Mouse (Mus musculus) embryo, embryonic 9.5 days (tissue): ENCODE measurements at regions not wholly inside any gene's neighbourhood (a gene's known extent, or its start where the extent isn't known, plus 50 kb on each side); places are given as distances from the start of the nearest gene placed in this dataset.
"Not testable (repeated sequence)": the region's sequence is repeated elsewhere in the genome, so short reads cannot be mapped to it uniquely, and the experiment has no call there.

Experiments used
- DNase-seq: peaks from one replicate; pipeline ENCODE4 v3.0.0-alpha.2; 2017; ENCODE audit errors: extremely low spot score

DNA sequence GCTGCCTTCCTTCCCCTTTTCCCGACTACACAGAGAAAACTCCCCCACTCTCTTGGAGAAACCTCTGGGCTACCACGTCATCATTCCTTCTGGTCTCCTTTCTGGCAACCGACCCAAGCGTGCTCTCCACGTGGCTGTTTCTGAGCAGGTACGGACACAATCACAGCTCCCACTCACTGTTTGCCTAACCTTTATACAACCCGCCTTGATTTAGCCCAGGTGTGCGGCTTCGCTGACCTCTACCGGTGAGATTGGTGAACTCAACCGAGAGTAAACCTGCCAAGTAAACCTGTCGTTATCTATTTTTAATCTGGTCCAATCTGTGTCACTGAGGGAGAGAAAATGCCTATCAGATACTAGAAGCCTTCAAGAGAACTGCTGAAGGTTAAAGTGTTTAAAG, 142.7 kb upstream of the Gnai1 start:
- DNase-seq = peak; percentile 7

DNA sequence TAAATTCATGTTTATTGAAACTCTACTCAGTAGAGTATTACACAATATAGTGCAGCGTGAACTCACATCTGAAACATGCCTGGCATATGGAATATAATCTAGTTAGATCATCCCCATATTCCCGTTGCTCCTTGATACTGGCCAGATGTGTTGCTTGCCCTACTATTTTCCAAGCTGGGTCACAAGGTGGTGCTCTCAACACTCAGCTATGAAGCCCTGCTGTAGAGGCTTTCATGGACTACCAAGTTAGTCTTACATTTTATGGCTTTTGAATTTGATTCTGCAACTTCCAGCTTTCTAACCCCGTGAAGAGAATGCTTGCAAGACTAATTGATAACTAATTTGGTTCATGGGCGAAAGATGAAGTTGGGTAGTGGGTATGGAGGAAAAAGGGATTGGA, 134.2 kb upstream of the Gnai1 start:
- no peak for DNase-seq

DNA sequence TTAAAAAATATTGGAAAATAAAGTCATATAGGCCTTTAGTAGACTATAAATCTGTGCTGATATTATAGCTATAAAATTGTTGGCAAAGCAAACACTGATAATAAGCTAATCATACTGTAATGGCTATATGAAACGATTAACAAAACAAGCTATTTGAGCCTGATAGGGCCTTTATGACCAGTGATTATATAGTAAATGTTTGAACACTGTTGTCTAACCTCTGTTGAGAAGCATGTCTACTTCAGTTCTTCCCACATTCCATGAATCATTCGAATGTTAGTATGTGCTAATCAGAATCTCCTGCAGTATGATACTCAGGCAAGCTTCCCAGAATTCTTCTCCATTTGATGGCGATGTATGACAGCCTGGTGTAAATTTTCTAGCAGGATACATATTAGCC, 129.6 kb upstream of the Gnai1 start:
- DNase-seq = no peak

DNA sequence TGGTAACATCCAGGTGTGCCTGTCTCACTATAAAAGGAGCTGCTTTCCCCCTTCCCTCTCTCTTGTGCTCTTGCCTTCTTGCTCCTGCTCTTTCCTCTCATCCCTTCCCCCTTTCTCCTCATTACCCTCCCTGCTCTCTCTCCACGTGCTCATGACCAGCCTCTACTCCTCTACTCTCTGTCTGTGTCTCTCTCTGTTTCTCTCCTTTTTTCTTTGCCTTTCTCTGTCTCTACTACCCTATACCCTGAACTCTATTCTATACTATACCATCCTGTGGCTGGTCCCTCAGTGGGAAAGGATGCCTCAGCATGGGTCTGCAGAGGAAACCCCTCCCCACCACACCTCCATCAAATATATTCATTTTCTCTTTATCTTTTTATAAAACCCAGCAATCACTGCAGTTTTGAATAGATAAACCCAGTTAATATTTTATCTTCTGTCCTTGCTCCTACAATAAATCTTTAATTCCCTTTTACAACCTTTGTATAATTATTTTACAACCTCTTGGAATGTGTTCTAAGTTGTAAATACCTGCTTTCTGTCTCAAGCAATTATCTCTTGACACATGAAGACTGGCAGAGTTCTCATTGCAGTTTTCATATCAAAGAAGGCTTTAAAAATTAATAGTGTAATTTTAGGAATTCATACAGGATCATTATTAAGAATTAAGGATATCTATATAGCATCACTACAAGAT, 127.1 kb upstream of the Gnai1 start:
- no peak for DNase-seq

DNA sequence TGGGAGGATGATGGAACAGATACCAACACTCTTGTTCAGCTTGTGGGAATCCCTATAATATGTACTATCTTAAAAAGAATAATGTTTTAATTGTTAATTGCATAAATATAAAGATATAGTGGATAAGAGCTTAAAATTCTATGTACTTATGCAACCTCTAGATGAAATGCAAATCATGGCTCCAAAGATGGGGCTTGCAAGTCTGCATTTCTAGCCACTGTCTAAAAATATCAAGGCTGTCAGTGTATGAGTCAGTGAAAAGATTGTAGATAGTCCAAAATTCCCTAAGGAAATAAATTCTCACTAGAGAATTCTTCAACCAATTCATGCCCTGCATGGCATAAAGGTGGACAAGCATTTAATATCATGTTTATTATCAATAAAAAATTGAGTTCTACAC, 124.2 kb upstream of the Gnai1 start:
- no peak for DNase-seq

DNA sequence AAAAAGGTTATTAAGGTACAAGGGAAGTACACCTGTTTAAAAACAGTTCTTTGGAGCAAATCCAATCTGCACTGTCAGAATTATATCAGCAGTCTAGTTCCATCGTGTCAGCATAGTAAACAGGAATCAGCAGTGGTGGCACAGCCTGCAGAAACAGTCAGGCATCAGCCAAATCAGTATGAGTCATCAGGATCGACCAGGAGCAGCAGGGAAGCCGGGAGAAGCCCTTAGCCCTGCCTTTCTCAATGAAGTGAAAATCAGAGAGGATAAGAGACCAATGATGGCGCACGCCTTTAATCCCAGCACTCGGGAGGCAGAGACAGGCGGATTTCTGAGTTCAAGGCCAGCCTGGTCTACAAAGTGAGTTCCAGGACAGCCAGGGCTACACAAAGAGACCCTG, 118.3 kb upstream of the Gnai1 start:
- no peak for DNase-seq

DNA sequence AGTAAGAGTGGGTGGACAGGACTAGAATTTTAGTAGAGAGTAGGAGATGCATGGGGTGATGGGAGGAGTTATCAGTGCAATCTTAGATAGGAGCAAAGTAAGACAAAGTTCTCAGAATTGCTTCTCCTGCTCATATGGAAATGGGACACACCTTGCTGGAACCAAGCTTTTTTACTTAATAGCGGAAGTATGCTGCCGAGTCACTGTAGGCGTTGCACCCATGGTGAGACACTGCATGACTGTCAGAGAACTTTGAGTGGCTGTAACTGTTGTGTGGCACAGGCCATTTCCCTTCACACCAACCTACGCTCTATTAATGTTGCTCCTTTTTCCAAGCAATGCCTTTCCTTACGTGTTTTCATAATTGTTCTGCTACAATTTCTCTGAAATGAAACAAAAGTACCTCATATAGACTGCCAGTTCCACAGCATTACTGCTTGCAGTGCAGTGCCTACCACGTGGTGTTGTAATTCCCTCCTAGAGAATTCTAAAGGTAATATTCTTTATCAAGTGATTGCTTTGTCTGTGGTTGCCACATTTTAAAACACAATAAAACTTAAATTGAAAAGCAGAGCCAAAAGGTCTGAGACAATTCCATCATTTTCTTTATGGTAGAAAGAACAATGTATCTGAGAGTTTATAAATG, 117.3 kb upstream of the Gnai1 start:
- no peak for DNase-seq

DNA sequence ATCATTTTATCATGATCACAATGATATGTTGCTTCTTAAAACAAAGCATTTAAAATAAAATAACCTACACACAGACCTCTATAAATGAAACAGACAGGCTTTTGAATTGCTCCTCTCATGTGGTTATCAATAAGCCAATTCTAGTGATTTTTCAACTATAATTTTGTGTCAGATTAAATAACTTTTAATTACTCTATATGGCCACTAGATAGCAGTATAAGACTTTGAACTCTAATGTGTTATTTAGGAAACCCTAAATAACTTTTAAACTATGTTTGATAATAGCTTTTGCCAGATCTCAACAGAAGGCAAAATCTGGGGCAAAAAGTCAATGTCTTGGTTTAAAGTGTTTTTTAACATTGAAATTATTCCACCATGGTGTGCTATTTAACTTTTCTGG, 112.0 kb upstream of the Gnai1 start:
- no peak for DNase-seq

DNA sequence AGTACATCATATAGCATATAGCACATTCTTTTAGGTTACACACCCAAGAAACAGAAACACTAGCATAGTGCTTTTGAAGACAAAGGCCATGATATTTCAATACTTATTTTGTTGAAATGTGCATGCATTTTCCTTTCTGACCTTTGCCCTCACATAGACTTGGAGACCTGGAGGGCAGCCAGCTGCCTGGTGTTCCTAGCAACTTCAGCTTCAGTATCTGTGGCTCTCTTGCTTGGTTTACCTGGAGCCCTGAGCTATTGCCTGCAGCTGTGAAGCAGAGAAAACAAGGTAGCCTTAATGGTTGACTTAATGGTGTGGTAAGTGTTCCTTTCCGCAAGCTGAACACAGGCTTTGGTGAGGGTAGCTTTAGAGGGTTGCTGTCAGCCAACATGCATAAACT, 97.6 kb upstream of the Gnai1 start:
- DNase-seq = no peak

DNA sequence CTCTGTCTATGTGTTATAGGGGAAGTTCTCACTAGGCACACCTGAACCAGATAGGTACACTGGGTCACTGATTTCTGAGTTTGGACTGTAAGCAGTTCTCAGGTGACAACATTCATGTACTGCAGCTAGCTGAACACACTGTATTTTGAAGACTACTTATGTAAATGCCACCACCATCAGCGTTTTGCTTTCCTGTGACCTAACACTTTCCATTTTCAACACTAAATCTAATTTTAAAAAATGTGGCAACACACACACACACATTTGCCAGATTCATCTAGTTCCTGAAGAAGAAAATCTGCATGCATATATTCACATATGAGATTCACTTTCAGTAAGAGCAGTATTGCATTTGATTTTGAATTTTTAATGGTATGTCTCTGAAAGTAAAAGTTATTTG, 96.0 kb upstream of the Gnai1 start:
- DNase-seq = no peak

DNA sequence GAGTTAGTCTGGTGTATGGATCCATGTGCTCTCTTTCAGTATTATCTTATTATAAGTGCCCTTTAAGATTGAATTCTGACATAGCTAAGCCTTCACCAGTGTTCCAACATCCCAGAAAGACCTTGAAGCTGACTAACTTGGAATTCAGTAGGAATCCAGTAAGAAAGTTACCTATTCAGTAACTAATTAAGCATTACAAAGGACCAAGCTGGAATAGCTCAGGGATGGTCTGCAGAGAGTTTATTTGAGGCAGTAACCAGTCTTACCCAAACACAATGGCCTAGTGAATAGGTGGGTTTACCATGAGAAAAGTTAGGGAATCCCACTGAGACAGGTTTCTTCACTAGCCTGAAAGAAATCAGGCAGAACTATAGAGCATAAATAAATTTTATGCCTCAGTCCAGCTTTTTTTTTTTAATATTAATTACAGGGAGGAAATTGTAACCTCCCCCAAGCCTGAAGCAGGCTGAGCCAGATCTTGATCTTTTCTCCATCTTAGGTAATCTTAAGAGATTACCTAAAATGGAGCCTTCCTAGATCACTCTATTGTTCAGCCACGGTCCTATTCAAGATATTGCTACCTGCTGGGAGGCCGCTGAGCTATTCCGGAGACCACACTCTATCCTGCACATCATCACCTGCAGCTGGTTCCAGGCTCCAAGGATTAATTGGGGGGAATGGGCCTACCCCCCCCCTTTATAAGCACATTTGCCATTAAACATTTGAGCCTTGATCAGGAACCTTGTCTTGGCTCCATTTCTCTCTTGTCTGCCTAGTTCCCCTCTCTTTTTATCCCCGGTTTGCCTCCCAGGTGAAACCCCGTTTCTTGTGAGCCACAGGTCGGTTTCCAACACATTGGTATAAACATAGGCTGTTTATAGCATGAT, 93.0 kb upstream of the Gnai1 start:
- not testable (repeated sequence) for DNase-seq

DNA sequence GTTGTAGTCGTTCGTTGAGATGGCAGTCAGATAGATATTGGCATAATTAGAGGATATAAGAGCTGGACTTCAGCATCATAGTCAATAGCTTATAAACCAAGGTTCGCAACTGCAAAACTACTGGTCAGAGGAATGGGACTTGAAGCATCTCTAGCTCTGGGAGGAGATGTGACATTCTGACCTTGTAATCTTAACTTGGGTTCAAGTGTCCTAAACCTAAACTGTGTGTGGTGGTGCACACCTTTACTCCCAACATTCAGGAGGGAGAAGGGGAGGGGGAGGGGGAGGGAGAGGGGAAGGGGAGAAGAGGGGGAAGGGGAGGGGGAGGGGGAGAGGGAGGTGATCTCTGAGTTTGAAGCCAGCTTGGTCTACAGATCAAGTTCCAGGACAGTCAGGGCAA, 89.1 kb upstream of the Gnai1 start:
- no peak for DNase-seq

DNA sequence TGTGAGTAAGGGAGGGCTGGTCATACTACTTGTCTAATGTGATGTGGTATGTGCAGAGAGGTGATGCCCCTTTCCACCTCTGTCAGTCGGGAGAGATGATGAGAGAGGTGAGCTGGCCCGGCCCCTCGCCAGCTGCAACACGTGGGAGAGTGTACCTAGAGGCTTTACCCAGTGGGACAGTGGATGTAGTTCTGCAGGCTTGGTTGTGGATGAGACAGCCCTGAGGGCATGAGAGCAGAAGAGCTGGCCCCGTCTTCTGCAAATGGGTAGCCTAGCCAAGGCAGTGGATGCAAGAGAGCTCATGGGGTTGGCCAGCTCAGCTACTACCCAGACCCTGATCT, 88.1 kb upstream of the Gnai1 start:
- no peak for DNase-seq

DNA sequence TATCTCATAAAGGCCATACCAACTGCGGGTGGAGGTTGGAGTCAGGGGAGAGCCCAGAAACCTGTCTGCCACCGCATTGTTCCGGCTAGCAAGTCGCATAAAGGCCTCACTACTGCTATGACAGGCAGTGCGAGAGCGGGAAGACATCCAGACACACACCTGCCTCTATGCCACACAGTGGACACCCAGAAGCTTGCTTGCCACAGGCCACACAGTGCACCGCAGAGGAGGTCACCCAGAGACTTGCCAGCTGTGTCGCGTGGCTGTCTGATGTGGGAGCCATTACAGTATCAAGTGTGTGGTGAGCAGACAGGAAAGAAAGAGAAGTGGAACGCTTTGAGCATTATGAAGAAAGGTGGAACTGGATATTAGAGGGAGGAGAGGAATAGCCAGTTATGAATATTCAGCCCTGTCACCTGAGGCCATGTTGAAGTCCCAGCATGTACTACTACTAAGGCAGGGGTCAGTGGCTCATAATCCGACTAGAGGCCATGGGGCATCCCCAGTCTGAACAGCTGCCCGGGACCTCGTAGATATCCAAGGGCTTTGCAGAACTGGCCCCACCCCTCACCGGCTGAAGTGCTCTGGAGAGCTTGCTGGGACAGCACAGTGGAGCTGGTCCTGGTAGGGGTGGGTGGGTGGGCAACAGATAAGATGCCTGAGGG, 87.6 kb upstream of the Gnai1 start:
- no peak for DNase-seq

DNA sequence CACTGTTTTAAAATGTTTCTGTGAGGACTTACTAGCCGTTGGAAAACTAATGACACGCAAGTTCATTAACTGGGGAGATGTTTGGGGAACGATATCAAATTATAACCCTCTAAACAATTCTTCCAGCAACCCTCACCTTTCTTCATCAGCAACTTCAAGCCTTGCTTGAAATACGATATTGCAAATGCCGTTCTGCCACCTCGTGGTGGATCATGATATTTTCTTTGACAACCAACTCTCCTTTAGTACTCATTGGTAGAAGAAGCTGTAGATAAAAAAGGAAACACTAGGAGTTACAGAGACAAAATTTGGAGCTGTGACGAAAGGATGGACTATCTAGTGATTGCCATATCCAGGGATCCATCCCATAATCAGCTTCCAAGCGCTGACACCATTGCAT, 85.8 kb upstream of the Gnai1 start:
- DNase-seq = peak; percentile 63

DNA sequence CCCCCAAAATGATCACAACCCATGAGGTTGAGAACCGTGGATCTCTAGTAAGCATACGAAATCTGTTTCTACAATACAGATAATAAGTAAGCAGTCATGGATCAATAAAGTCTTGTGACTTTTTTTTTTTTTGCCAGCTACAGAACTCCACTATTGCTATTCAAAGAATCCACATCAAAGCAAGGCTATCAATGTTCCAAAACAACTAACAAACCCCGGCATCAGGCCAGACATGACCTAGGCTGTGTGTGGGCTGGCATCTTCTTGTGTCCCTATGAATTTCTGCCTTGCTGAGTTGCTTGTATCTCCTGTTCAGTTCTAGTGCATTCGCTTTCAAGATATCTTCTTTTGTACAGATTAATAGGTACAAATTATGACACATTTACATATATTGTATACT, 79.8 kb upstream of the Gnai1 start:
- DNase-seq = no peak

DNA sequence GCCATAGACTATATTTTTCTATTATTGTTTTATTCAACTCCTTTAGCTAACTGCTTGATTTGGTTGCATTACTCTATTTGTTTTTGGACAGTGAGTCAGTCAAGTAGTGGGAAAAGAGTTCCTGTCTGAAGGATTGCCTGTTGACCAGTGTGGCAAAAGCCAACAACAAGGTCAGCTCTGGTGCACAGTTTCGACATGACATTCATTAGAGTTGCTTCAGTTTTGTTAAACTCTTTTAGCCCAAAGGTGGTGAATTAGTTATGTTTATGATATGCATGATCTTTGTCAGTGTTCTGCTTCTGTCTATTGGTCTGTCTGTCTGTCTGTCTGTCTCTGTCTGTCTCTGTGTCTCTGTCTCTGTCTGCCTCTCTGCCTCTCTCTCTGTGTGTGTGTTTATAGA, 79.1 kb upstream of the Gnai1 start:
- DNase-seq = no peak

DNA sequence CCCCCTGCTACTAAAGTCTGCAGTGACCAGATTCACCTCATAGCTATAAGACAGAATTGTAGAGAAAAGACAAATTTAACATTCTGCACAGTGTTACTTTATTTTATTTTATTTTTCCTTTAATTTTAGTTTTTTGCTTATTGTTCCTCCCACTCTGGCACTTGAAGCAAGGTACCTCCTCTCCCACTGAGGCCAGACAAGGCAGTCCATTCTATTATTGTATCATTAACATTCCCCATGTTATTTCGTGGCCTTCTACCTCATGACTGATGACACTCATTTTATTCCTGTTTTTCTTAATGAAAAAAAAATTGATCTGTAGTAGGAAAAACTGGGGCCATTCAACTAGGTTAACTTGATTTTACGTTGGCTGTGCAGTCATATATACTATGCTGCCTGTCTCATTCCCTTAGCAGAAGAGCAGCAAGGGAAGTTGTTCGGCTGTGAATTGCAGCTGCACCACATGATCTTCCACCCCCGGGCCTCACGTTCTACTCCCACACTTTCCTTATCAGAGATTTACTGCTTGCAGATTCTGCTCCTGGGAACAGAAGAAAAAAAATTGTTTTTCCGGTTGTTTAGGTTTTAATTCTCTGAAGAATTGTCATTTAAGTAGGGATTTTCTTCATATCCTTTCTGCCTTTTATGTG, 76.1 kb upstream of the Gnai1 start:
- DNase-seq = no peak

DNA sequence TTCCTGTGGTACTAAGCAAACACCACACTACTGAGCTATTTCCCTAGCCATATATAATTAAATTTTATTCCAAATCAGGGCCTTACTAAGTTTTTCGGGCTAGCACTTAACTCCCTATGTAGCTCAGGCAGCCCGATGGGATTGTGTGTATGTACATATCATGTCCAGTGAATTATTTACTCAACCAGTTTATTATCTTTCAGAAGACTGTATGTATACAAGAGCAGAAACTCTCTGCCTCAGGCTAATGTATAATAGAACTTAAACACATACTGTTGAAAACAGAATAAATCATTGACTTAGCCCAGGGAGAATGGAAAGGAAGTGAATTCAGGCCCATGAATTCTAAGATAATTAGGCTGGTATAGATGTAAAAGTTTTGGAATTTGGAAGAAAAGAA, 74.1 kb upstream of the Gnai1 start:
- DNase-seq = no peak

DNA sequence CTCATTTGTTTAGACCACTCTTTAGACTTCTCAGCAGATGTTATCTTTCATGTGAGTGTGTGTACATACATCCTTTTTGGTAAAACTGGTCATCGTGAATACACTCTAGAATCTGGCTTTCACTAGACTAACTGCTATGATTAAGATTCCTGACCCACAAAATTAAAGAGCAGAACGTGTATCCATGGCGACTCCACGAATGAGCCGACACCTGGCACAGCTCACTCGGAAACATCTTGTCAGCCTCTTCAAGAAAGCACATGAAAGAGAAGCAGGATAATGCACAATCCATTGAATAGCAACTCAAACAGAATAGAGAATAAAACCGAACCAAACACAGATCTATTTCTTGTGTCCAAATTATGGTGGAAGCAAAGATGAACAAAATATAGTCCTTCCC, 73.1 kb upstream of the Gnai1 start:
- no peak for DNase-seq

DNA sequence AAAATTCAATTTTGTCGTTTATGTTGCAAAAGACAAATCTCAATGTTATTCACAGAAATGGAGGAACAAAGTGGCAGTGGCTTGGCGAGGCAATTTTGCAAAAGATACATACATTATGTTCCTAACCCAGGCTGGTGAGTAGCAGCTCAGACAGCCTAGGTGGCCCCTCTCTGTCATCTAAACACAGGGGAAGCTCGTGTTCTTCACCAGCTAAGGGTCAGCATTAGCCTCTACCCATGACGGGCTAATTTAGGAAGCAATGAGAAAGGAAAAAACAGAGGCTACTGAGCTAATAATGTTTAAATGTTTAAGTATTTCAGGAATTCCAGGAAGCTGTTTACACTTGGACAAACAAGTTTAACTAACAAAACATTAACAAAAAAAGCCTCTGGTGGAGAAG, 64.9 kb upstream of the Gnai1 start:
- no peak for DNase-seq

DNA sequence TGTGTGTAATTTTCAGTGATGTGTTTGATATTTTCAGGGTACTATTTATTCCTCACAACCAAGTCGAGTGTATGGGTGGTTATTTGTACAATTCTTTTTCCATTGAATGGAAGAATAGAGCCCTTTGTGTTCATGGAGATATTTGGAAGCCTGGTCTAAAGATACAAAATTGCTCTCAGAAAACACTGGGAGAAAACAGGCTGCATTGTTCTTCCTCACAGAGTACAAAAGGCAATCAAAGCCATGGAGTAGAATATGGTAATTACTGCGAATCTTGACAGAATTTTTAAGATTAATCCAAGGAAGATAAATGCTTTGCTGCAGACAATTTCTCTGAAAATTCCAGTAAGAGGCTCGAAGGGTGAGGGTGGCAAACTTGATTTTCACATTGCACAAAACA, 54.7 kb upstream of the Gnai1 start:
- no peak for DNase-seq
